Mouse (Mus musculus): ENCODE measurements around the gene Kif13a.

DNA sequence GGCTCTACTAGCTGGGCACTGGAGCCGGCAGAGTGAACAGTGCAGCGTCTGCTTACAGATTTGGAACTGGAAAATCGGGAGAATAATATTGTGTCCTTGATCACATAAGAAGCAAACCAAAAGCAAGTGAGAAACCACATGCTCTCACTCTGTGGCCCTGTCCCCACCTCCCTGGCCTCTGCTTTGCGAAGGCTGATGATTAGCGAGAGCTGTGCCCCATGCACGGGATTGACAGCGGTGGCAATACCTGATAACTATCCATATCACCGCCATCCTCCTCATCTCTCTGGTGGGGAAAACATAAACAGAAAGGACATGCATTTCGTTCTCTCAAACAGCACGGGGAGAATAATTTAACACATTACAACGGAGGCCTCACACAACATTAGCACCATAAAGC, 149.3 kb downstream of the Kif13a start:
- TF ChIP-seq POLR2A (IDR thresholded peaks at IDR 0.05; ENCODE audit: borderline replicate concordance, insufficient read depth, low read length) (no peak), CTCF (IDR thresholded peaks at IDR 0.05; ENCODE audit: borderline replicate concordance, insufficient read depth, low read depth, low read length) (no peak)

Data from cerebellum, adult 2 months (tissue).